Mouse (Mus musculus): ENCODE measurements around the gene Enah.

DNA sequence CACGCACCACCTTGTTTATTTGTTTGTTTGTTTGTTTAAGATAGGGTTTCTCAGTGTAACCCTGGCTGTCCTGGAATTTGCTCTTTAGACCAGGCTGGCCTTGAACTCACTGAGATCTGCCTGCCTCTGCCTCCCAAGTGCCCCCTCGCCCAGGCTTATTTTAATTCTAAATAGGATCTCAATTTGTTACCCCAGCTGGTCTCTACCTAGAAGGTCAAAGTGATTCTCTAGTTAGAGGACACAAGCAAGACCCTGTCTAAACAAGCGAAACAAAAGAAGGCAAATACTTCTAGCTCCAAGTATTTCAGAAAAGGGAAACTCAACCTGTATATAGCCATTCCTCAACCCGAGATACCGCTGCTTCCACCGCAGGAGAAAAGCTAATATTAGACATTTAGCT is 34.9 kb upstream of the Enah start:
- no peak for TF ChIP-seq CTCF (IDR thresholded peaks at IDR 0.05; ENCODE audit: low read depth)
- no peak for TF ChIP-seq EP300 (IDR thresholded peaks at IDR 0.05; ENCODE audit: low read depth)

All from heart, postnatal 0 days (tissue).